ENCODE assay signal across 29 mouse cellular contexts in genomic region chr17:45277516-45277915, GRCm38 (mm10).
A peak's percentile ranks its signal among the peaks of the same experiment; 100 is the strongest.
DNase-seq lines count a peak whose midpoint lies in the region; ATAC-seq and TF ChIP-seq lines count a peak whose summit lies in the region.
"Had no signal": no experiment of that assay in that cellular context is flagged by ENCODE, and none has a peak within 500 bp of the region (broad histone marks: within the 10 kb centered on the region; RNA-seq: fewer than 3 reads in every experiment).

No protein-coding gene starts in this region.

- H3K27me3 ChIP-seq in embryonic facial prominence, embryonic 13.5 days: peaks cover 5% of the 10 kb centered on the region; the same call in 1 of the 2 replicates
- H3K27me3 ChIP-seq in kidney, adult 2 months (replicated peaks; ENCODE audit: control insufficient read depth, insufficient read depth, low read length): no peaks in the 10 kb centered on the region
- H3K27me3 ChIP-seq: forebrain, embryonic 12.5 days; hindbrain, embryonic 15.5 days; liver, embryonic 13.5 days; midbrain, embryonic 12.5 days; neural tube, embryonic 13.5 days had no signal

- DNase-seq in brain, adult 2 months (ENCODE audit: low read depth, low spot score): peak; percentile 77
- DNase-seq in cerebellum, adult 11-12 months: peak; percentile 64
- DNase-seq in cerebellum, adult 9-11 months: peak; percentile 69
- DNase-seq in lung, postnatal 4 days: no peak
- DNase-seq in kidney, adult 2 months: no peak
- DNase-seq: adrenal gland, postnatal 36 days; B cell, adult 2 months; gastrocnemius, postnatal 10 days; heart, postnatal 14 days; kidney, adult 11 months; kidney, postnatal 25 days; liver, embryonic 13.5 days; lung, adult 18-20 months; right cerebral cortex, postnatal 4 days; thymus, adult 2 months; thymus, postnatal 4 days had no signal

- no peaks in the 10 kb centered on the region for H3K36me3 ChIP-seq in embryonic facial prominence, embryonic 13.5 days
- H3K36me3 ChIP-seq in kidney, adult 2 months (ENCODE audit: control insufficient read depth, insufficient read depth, low read length): no peaks in the 10 kb centered on the region
- H3K36me3 ChIP-seq: forebrain, embryonic 12.5 days; hindbrain, embryonic 10.5 days; hindbrain, embryonic 15.5 days; kidney, embryonic 15.5 days; limb, embryonic 15.5 days; liver, embryonic 13.5 days; midbrain, embryonic 12.5 days; neural tube, embryonic 13.5 days had no signal

- peaks cover 46% of the 10 kb centered on the region for H3K4me1 ChIP-seq in embryonic facial prominence, embryonic 13.5 days
- H3K4me1 ChIP-seq in kidney, adult 2 months (ENCODE audit: control insufficient read depth, insufficient read depth, low read length): no peaks in the 10 kb centered on the region
- H3K4me1 ChIP-seq: hindbrain, embryonic 15.5 days; liver, embryonic 13.5 days had no signal

- H3K9ac ChIP-seq in embryonic facial prominence, embryonic 13.5 days: no peak overlapping the region
- H3K9ac ChIP-seq: forebrain, embryonic 12.5 days; forebrain, postnatal 0 days; hindbrain, embryonic 15.5 days; kidney, embryonic 15.5 days; limb, embryonic 15.5 days; liver, embryonic 13.5 days; midbrain, embryonic 12.5 days; neural tube, embryonic 13.5 days had no signal

- WGBS in embryonic facial prominence, embryonic 13.5 days: 78% methylated on average over 3 of the region's 3 CpGs
- 64% methylated on average over 3 of the region's 3 CpGs for WGBS in kidney, adult 2 months

- H3K27ac ChIP-seq in embryonic facial prominence, embryonic 13.5 days: peak overlapping the region; percentile 82
- H3K27ac ChIP-seq in kidney, adult 2 months (ENCODE audit: insufficient read depth, low read depth, low read length): no peak overlapping the region
- H3K27ac ChIP-seq: forebrain, embryonic 12.5 days; hindbrain, embryonic 10.5 days; hindbrain, embryonic 15.5 days; kidney, embryonic 15.5 days; left cerebral cortex, adult 2 months; limb, embryonic 15.5 days; liver, embryonic 13.5 days; midbrain, embryonic 12.5 days; neural tube, embryonic 13.5 days had no signal

- ATAC-seq in embryonic facial prominence, embryonic 13.5 days (ENCODE audit: insufficient number of reproducible peaks, insufficient read depth, low FRiP score, low TSS enrichment, low read depth): no peak
- ATAC-seq: inflammation-experienced regulatory T-cells, adult 6 months; lung, postnatal 0 days had no signal

- H3K4me3 ChIP-seq in embryonic facial prominence, embryonic 13.5 days: no peak overlapping the region
- H3K4me3 ChIP-seq in kidney, adult 2 months (ENCODE audit: insufficient read depth, low read depth, low read length): no peak overlapping the region
- H3K4me3 ChIP-seq: erythroblast, embryonic 14.5 days; forebrain, embryonic 12.5 days; hindbrain, embryonic 10.5 days; hindbrain, embryonic 15.5 days; kidney, embryonic 15.5 days; left cerebral cortex, adult 2 months; limb, embryonic 15.5 days; liver, embryonic 13.5 days; midbrain, embryonic 12.5 days; neural tube, embryonic 13.5 days had no signal

- no peak for TF ChIP-seq POLR2A in kidney, adult 2 months (IDR thresholded peaks at IDR 0.05; ENCODE audit: low read depth, low read length)

- TF ChIP-seq CTCF in kidney, adult 2 months (conservative IDR thresholded peaks at IDR 0.05; ENCODE audit: insufficient read depth, insufficient read length, low read depth, low read length): no peak

- H3K4me2 ChIP-seq in embryonic facial prominence, embryonic 13.5 days: no peak overlapping the region
- H3K4me2 ChIP-seq: forebrain, embryonic 12.5 days; hindbrain, embryonic 15.5 days; kidney, embryonic 15.5 days; limb, embryonic 15.5 days; liver, embryonic 13.5 days; midbrain, embryonic 12.5 days; neural tube, embryonic 13.5 days had no signal

- no peaks in the 10 kb centered on the region for H3K9me3 ChIP-seq in embryonic facial prominence, embryonic 13.5 days
- H3K9me3 ChIP-seq: forebrain, embryonic 12.5 days; hindbrain, embryonic 10.5 days; hindbrain, embryonic 15.5 days; kidney, embryonic 15.5 days; limb, embryonic 15.5 days; liver, embryonic 13.5 days; midbrain, embryonic 12.5 days; neural tube, embryonic 13.5 days had no signal

Comparison
In these comparisons a context has a peak if more than half of its experiments do, and no peak if none do; other contexts are left out.
1. DNase-seq: peak in brain, adult 2 months (single experiment), cerebellum, adult 11-12 months (single experiment) and cerebellum, adult 9-11 months (single experiment); none in lung, postnatal 4 days (0 of 2) and kidney, adult 2 months (single experiment).